Mouse (Mus musculus): ENCODE measurements around the gene Mmp24. TPM values are rescaled to one million over a fixed set of nuclear protein-coding genes. Genes with fewer than 3 reads are reported as not detected.
"Not testable (repeated sequence)": the region's sequence is repeated elsewhere in the genome, so short reads cannot be mapped to it uniquely, and the experiment has no call there.

The Mmp24 gene
- total RNA-seq, 1 experiment from 2014 or later = 0.32 TPM

DNA sequence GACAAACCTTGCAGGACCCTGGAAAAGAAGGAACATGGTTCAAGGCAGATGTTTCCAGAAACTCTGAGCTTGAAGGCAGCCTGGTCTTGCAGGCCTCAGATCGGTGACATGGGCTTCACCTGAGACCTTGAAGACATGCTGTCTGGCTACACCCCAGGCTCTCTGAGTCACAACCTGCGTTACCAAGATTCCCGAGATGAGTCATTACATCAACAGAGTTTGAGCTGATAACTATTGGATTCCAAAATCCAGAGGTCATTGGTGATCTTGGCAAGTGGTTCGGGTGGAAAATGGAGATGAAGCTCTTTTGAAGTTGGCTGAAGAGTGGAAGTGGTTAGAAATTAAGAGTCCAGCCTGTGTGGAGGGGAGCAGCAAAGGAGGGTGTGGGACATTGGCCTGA, 34.5 kb downstream of the Mmp24 start:
- no peak for ATAC-seq (replicated peaks; ENCODE audit: low read depth, poor library complexity, severe bottlenecking)

DNA sequence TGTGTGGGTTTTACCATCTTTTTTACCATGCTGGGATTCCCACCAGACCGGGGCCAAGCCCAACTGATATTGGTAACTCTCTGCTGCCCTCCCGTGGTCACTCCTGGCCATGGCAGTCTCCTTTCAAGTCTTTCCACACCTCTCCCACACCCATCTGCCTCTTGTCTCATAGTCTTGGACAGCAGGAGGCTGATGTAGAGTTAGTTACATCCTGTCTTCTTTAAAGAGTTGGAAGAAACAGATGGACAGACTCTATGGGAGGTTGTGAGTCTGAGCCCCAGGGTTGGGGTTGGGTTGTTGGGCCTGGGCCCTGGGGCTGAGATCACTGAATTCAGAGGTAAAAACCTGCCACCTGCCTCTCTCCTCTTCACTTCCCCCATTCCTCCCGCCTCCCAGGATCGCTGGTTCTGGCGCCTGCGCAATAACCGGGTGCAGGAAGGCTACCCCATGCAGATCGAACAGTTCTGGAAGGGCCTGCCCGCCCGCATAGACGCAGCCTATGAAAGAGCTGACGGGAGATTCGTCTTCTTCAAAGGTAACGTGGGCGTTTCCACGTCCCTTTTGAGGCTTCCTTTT, 36.8 kb downstream of the Mmp24 start:
- ATAC-seq (replicated peaks; ENCODE audit: low read depth, poor library complexity, severe bottlenecking) = peak; percentile 82

DNA sequence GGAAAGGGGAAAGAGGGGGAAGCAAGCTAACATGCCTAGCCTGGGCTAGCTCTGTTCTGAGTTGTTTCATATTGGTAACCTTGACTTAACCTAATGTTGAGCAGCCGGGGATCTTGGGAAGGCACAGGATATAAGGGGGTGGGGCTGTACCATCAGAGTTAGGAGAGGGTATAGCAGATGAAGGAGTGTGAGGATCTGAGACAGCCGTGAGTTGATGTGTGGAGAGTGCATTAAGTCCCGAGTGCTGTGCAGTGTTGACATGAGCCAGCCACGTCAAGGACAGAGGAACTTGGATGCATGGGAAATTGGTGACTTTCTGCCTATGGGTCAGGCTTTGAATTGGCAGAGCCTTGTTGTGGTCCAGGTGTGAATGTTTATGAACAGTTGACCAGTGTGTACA, 37.5 kb downstream of the Mmp24 start:
- ATAC-seq (replicated peaks; ENCODE audit: low read depth, poor library complexity, severe bottlenecking) = no peak

DNA sequence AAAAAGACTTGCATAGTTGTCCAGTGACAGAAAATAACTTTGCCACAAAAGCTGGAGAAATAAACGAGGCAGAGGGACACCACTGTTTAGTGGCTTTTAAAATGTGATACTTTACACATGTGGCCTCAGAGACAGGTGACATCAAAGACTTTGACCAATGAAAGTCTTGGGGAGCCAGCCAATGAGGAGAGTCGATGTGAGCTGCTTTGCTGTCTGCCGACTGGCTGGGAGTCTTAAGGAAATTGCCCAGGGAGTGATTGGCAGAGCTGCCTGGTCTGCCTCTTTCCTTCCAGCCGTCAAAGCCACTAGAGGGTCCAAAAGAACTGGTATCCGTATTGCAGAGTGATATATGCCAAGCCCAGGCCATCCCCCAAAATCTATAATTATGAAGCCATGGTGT, 39.7 kb downstream of the Mmp24 start:
- ATAC-seq (replicated peaks; ENCODE audit: low read depth, poor library complexity, severe bottlenecking) = no peak

DNA sequence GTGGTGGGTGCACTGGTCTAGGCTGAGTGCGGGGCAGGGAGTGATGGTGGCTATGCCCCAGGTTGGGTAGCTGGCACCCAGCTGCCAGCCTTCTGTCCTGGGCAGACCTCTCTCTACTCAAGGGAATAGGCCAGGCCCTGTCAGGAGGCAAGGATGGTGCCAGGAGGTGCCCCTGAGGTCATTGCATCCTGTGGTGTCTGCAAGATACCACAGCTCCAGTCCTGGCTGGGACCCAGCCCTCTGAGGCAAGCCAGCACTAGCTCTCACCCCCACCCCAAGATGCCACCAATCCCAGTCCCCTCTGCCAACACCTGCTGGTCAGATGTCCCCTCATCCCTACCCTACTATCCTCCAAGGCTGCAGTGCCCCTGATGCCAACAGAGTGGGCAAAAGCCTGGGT, 41.0 kb downstream of the Mmp24 start:
- ATAC-seq (replicated peaks; ENCODE audit: low read depth, poor library complexity, severe bottlenecking) = no peak

GRCm38 (mm10) chr2:155817301-155818245, 42.4 kb downstream of the Mmp24 start:
- no peak for ATAC-seq (replicated peaks; ENCODE audit: low read depth, poor library complexity, severe bottlenecking)

- peak; percentile 95 for ATAC-seq (replicated peaks; ENCODE audit: low read depth, poor library complexity, severe bottlenecking)
Observed at GRCm38 (mm10) chr2:155818596-155819391, 43.7 kb downstream of the Mmp24 start.

- ATAC-seq (replicated peaks; ENCODE audit: low read depth, poor library complexity, severe bottlenecking) = no peak
Observed at GRCm38 (mm10) chr2:155819392-155819448, 44.1 kb downstream of the Mmp24 start, which contains the start of gene BC029722. Gene BC029722 (minus strand): TSS chr2:155819426.

DNA sequence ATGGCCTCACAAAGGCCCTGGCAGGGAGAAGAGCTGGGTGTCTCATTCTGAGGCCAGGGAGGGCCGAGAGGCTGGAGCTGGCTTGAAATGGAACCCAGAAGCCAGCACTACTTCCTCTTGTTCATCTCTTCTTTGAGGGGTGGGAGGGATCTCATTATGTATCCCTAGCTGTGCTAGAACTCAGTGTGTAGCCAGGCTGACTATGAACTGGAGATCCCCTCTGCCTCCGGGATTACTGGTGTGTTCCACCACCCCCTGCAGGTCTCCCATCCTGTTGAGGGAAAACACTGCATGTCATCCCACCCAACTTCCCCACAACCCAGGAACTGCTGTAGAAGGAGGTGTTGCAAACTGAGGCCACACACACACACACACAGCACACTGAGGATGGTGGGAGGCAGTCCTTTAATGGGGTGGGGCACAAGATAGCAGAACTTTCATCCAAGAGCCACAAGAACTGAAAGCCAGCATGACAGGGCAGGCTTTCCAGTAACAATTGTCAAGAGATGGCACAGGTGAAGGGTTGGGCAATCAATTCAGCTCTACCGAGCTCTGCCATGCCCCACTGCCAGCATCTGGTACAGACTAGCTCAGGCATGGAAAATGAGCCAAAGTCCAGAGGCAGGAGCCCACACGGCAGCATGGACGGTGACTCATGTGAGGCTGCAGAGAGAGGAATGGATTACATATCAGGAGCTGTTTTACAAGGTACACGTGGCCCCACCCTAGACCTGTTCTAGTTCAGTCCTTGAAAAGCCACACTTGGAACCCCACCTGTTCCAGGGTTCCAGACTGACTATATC, 44.5 kb downstream of the Mmp24 start:
- ATAC-seq (replicated peaks; ENCODE audit: low read depth, poor library complexity, severe bottlenecking) = peak; percentile 10

GRCm38 (mm10) chr2:155820779-155821178, 45.6 kb downstream of the Mmp24 start:
- ATAC-seq (replicated peaks; ENCODE audit: low read depth, poor library complexity, severe bottlenecking) = no peak

DNA sequence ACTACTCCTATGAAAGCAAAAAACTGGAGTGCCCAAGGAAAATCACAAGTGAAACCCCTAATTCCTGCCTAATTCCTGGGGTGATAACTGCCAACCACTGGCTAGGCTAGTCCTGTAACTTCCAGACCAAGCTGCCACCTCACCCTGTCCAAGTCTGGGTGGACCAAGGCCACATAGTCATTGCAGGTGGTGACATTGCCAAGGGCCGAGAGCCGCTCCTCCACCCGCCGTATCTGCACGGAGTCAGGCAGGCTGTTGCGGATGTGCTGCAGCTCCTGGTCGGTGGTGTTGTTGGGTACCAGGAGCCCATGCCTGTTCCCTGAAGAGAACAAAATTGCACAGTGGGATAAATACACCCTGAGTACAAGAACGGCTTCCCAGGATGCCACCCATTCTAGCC, 48.6 kb downstream of the Mmp24 start:
- no peak for ATAC-seq (replicated peaks; ENCODE audit: low read depth, poor library complexity, severe bottlenecking)

GRCm38 (mm10) chr2:155825904-155826629, 50.9 kb downstream of the Mmp24 start:
- peak; percentile 7; the same call in 1 of the 2 replicates for ATAC-seq (replicated peaks; ENCODE audit: low read depth, poor library complexity, severe bottlenecking)

- peak; percentile 94 for ATAC-seq (replicated peaks; ENCODE audit: low read depth, poor library complexity, severe bottlenecking)
Observed at GRCm38 (mm10) chr2:155826630-155827424, 51.7 kb downstream of the Mmp24 start, which contains the start of gene Eif6. Gene Eif6 (minus strand): TSS chr2:155826925.

DNA sequence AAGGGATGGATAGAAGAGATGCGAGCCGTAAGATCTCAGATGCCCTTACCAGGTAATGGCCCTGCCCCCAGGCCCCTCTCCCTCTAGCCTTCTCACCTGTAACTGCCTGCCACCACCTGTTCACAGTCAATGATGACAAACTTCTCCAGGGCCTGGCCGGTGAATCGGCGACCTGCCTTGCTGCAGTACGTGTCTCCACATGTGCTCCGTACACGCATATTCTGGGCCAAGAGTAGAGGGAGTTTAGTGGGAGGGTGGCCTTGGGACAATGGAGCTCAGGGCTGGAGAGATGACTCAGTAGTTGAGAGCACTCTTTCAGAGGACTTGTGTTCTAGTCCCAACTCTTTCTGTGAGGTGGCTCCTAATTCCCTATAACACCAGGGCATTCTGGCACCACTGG, 55.7 kb downstream of the Mmp24 start:
- no peak for ATAC-seq (replicated peaks; ENCODE audit: low read depth, poor library complexity, severe bottlenecking)

DNA sequence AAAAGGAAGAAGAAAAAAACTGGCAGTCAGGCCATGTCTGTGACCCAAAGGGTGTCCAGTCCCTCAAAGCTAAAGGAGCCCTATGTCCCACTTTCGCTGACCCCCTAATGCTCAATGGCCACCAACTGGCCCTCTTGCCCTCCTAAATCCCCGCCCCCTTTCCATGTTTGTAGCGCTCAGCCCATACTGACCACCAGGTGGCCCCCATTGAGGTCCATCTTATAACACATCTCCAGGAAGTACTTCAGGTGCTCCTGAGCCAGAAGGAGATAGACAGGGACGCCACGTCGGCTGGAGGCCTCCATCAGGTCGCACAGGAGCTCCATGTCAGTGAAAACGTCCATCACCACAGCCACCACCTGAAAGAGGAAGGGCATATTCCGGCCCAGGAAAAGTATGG, 56.2 kb downstream of the Mmp24 start:
- ATAC-seq (replicated peaks; ENCODE audit: low read depth, poor library complexity, severe bottlenecking) = no peak

DNA sequence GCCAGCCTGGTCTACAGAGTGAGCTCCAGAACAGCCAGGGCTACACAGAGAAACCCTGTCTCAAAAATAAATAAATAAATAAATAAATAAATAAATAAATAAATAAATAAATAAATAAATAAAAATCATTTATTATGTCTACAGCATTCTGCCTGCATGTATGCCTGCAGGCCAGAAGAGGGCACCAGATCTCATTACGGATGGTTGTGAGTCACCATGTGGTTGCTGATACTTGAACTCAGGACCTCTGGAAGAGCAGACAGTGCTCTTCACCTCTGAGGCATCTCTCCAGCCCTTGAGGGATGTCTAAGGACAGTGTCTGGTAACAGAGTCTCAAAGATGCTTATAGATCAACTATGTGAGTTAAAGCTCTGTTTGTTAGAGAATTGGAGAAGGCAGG, 56.9 kb downstream of the Mmp24 start:
- not testable (repeated sequence) for ATAC-seq (replicated peaks; ENCODE audit: low read depth, poor library complexity, severe bottlenecking)

DNA sequence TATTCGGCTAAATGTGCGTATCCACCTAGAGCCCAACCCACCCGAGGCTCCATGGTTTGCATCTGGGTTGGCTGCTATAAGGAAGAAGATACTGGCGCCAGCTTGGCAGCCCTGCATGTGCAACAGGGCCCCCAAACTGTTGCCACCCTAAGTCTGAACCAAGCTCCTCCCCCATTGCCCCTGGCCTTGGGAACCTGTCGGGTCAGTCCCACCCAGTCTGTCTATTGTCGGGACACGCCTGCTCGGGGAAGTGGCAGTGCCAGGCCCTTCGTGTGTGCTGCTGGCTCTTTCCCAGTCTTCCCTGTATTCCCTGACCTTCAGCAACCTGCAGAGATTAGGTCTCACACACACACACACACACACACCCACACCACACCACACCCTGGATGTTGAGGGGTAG, 59.6 kb downstream of the Mmp24 start, which contains the start of gene Fam83c:
TSS of gene Fam83c (minus strand) at position 123 of the 400 bp plus-strand sequence.
- no peak for ATAC-seq (replicated peaks; ENCODE audit: low read depth, poor library complexity, severe bottlenecking)

DNA sequence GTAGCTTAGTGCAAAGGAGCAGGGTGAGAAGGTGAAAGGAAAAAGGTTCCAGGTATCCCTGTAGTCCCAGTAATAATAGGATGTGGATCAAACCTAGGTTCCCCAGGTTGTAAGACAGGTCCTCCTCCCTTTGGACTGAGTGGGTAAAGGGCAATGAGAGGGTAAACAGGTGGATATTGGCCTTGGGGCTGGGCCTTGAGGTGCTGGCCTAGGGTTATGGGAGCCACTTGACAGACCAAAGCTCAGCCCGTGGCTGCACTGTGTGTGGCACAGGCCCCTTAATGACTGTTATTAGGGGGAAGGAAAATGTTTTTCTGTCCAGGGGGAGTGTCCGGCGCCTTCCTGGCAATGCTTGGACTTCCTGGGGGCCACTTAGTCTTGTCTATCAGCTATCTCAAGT, 62.8 kb downstream of the Mmp24 start:
- no peak for ATAC-seq (replicated peaks; ENCODE audit: low read depth, poor library complexity, severe bottlenecking)

DNA sequence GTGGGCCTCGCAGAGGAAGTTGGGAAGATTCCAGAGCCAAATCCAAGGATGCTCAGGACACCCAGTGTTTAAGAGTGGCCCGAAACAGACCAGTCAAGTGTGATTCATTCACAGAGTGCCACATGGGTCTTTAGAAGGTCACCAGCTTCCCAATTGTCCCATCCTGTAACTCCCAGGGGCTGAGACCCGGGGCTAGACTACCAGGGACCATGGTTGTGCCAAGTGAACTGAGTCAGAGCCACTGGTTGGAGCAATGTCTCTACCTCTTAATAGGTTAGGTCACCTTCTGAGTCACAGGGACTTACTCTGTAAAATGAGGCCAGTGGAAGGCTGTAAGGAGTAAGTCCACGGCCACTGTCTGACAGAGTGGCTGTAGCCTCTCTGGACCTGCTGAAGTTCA, 63.8 kb downstream of the Mmp24 start:
- ATAC-seq (replicated peaks; ENCODE audit: low read depth, poor library complexity, severe bottlenecking) = no peak
